Mouse (Mus musculus): ENCODE results near the gene H2-Eb2. TPM values are rescaled to one million over a fixed set of nuclear protein-coding genes. Genes with fewer than 3 reads are reported as not detected.

H2-Eb2 gene
- polyA plus RNA-seq, 1 experiment from 2014 or later: not detected

- H3K4me3 ChIP-seq (ENCODE audit: low read depth, low read length): no peak overlapping the region
- H3K36me3 ChIP-seq (ENCODE audit: control insufficient read depth, insufficient read depth, low read length): no peaks in the 10 kb centered on the region
- 14% methylated on average over 8 of the region's 8 CpGs for WGBS
- DNase-seq (ENCODE audit: low spot score): peak; percentile 95
- ATAC-seq (ENCODE audit: low FRiP score): peak; percentile 81; the same call in 1 of the 2 replicates
- H3K9ac ChIP-seq (ENCODE audit: low read depth, low read length): no peak overlapping the region
- H3K4me2 ChIP-seq (replicated peaks; ENCODE audit: low read depth, low read length): no peak overlapping the region
- no peaks in the 10 kb centered on the region for H3K9me3 ChIP-seq (ENCODE audit: control insufficient read depth, low read length)
- no peaks in the 10 kb centered on the region for H3K4me1 ChIP-seq (replicated peaks; ENCODE audit: control insufficient read depth, insufficient read depth, low read length)
- no peak overlapping the region for H3K27ac ChIP-seq (ENCODE audit: low read depth, low read length)
- no peaks in the 10 kb centered on the region; the same call in 1 of the 2 replicates for H3K27me3 ChIP-seq (ENCODE audit: control insufficient read depth, insufficient read depth, low read length)
Measured at GRCm38 (mm10) chr17:34291609-34292008, 33.9 kb upstream of the H2-Eb2 start.

DNA sequence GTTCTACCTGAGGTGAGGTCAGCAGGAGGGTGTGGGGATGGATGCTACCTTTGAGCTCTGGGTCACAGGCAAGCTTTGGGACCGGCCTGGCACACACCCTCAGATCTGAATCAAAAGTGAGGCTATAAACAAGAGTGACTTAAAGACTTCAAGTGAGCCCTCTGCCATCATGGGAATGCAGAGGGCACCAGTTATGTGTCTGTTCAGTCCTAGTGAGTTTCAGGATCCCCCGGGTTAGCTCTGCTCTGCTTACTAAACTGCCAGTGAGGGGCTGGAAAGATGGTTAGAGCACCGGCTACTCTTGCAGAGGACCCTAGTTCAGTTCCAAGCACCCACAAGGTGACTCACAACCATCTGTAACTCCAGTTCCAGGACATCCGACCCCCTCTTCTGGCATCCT lies 32.9 kb upstream of the H2-Eb2 start:
- no peak for ATAC-seq (ENCODE audit: low FRiP score)
- H3K9ac ChIP-seq (ENCODE audit: low read depth, low read length): no peak overlapping the region
- no peak overlapping the region for H3K27ac ChIP-seq (ENCODE audit: low read depth, low read length)
- H3K4me1 ChIP-seq (replicated peaks; ENCODE audit: control insufficient read depth, insufficient read depth, low read length): no peaks in the 10 kb centered on the region
- no peaks in the 10 kb centered on the region; the same call in 1 of the 2 replicates for H3K27me3 ChIP-seq (ENCODE audit: control insufficient read depth, insufficient read depth, low read length)
- no peak for DNase-seq (ENCODE audit: low spot score)
- no peaks in the 10 kb centered on the region for H3K36me3 ChIP-seq (ENCODE audit: control insufficient read depth, insufficient read depth, low read length)
- no peak overlapping the region for H3K4me3 ChIP-seq (ENCODE audit: low read depth, low read length)
- no peaks in the 10 kb centered on the region for H3K9me3 ChIP-seq (ENCODE audit: control insufficient read depth, low read length)
- H3K4me2 ChIP-seq (replicated peaks; ENCODE audit: low read depth, low read length): no peak overlapping the region
- 91% methylated on average over 4 of the region's 4 CpGs for WGBS

DNA sequence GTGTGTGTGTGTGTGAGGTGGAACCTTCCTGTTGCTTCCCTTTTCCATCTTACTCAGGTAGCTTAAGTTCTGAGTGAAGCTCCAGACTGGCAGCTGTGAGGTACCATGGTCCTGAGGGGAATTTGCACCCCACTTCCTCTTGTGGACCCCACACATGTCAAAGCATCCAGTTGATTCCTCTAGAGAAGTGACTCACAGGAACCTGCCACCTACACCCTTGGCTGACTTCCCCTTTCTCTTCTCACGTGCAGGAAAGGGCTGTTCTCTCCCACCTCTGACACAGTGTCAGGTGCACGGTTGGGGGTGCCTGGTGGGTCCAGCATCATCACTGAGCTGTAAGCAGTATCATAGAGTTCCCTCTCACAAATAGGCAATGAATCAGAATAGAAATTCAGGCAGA lies 31.9 kb upstream of the H2-Eb2 start:
- no peak overlapping the region for H3K4me3 ChIP-seq (ENCODE audit: low read depth, low read length)
- no peak for ATAC-seq (ENCODE audit: low FRiP score)
- H3K36me3 ChIP-seq (ENCODE audit: control insufficient read depth, insufficient read depth, low read length): no peaks in the 10 kb centered on the region
- WGBS: 58% methylated on average over 2 of the region's 2 CpGs
- no peaks in the 10 kb centered on the region for H3K9me3 ChIP-seq (ENCODE audit: control insufficient read depth, low read length)
- H3K4me1 ChIP-seq (replicated peaks; ENCODE audit: control insufficient read depth, insufficient read depth, low read length): no peaks in the 10 kb centered on the region
- no peak overlapping the region for H3K27ac ChIP-seq (ENCODE audit: low read depth, low read length)
- H3K27me3 ChIP-seq (ENCODE audit: control insufficient read depth, insufficient read depth, low read length): no peaks in the 10 kb centered on the region; the same call in 1 of the 2 replicates
- DNase-seq (ENCODE audit: low spot score): no peak
- H3K4me2 ChIP-seq (replicated peaks; ENCODE audit: low read depth, low read length): no peak overlapping the region
- H3K9ac ChIP-seq (ENCODE audit: low read depth, low read length): no peak overlapping the region

GRCm38 (mm10) chr17:34294249-34294648 lies 31.2 kb upstream of the H2-Eb2 start:
- no peaks in the 10 kb centered on the region for H3K4me1 ChIP-seq (replicated peaks; ENCODE audit: control insufficient read depth, insufficient read depth, low read length)
- WGBS: 82% methylated on average over 4 of the region's 4 CpGs
- H3K27me3 ChIP-seq (ENCODE audit: control insufficient read depth, insufficient read depth, low read length): no peaks in the 10 kb centered on the region; the same call in 1 of the 2 replicates

DNA sequence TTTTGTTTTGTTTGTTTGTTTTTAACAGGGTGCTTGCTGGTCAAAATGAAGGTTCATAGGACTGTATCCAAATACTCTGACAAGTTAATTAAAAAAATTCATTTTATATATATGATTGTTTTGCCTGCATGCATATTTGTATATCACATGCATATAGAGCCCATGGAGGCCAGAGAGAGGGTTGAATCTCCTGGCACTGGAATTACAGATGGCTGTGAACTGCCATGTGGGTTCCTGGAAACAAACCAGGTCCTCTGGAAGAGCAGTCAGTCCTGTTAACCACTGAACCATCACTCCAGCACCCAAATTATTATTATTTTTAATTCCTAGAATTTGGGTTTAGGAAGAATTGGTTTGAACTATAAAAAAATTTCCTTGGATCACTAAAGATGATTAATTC lies 30.2 kb upstream of the H2-Eb2 start:
- H3K36me3 ChIP-seq (ENCODE audit: control insufficient read depth, insufficient read depth, low read length): no peaks in the 10 kb centered on the region
- H3K9me3 ChIP-seq (ENCODE audit: control insufficient read depth, low read length): no peaks in the 10 kb centered on the region
- no peaks in the 10 kb centered on the region for H3K4me1 ChIP-seq (replicated peaks; ENCODE audit: control insufficient read depth, insufficient read depth, low read length)
- DNase-seq (ENCODE audit: low spot score): no peak
- H3K4me2 ChIP-seq (replicated peaks; ENCODE audit: low read depth, low read length): no peak overlapping the region
- no peak overlapping the region for H3K4me3 ChIP-seq (ENCODE audit: low read depth, low read length)
- H3K27me3 ChIP-seq (ENCODE audit: control insufficient read depth, insufficient read depth, low read length): no peaks in the 10 kb centered on the region; the same call in 1 of the 2 replicates
- H3K27ac ChIP-seq (ENCODE audit: low read depth, low read length): no peak overlapping the region
- no peak overlapping the region for H3K9ac ChIP-seq (ENCODE audit: low read depth, low read length)
- ATAC-seq (ENCODE audit: low FRiP score): no peak

More at GRCm38 (mm10) chr17:34294249-34294648, 31.2 kb upstream of the H2-Eb2 start:
- Histone ChIP-seq H3K4me3 (ENCODE audit: low read depth, low read length) (no peak overlapping the region), H3K9me3 (ENCODE audit: control insufficient read depth, low read length) (no peaks in the 10 kb centered on the region), H3K27ac (ENCODE audit: low read depth, low read length) (no peak overlapping the region), H3K4me2 (replicated peaks; ENCODE audit: low read depth, low read length) (no peak overlapping the region), H3K9ac (ENCODE audit: low read depth, low read length) (no peak overlapping the region), H3K36me3 (ENCODE audit: control insufficient read depth, insufficient read depth, low read length) (no peaks in the 10 kb centered on the region)
- no peak for ATAC-seq (ENCODE audit: low FRiP score)
- DNase-seq (ENCODE audit: low spot score): no peak

DNA sequence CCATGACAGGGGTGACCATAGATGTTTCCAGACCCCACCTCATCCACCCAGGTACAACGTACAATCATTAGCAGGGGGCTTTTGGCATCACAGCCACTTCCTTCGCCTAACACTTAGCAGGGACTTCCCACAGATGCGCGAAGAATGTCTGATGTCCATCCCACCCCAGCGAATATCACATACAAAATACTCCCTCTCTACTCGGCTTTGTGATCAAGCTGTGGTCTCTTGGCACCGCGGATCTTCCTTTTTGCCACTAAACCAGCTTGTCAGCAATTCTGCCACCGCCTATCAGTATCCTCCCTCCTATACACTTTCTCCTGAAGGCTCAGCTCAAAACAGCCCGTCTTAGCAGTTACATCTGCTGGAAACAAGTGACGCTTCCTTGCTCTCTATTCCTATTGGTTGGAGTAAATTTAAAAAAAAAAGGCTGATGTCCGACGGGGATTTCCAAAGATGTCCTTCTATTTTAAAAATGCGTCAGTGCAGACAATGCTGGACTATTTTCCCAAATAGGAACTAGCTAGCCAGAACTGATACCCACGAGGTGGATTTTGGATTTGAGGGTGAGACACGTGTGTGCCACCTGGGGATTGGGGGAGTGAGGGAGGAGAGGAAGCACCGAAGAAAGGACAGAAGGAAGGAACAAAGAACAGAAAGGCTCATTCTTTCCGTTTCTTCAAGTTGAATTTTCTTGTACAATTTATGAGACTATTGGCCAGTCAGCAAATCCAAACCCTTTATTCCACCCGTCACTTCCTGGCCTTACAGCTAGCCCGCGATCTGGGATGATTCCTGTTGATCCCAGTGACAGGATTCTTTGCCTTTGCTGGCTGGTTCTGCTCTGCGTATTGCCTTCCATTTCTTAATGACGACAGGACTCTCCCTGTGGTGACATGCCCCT lies 29.3 kb upstream of the H2-Eb2 start:
- H3K4me1 ChIP-seq (replicated peaks; ENCODE audit: control insufficient read depth, insufficient read depth, low read length): no peaks in the 10 kb centered on the region
- H3K27me3 ChIP-seq (ENCODE audit: control insufficient read depth, insufficient read depth, low read length): no peaks in the 10 kb centered on the region; the same call in 1 of the 2 replicates
- no peak for ATAC-seq (ENCODE audit: low FRiP score)
- 24% methylated on average over 23 of the region's 23 CpGs for WGBS
- H3K4me2 ChIP-seq (replicated peaks; ENCODE audit: low read depth, low read length): peak overlapping the region; percentile 33
- no peaks in the 10 kb centered on the region for H3K36me3 ChIP-seq (ENCODE audit: control insufficient read depth, insufficient read depth, low read length)
- DNase-seq (ENCODE audit: low spot score): peak; percentile 83
- H3K9ac ChIP-seq (ENCODE audit: low read depth, low read length): no peak overlapping the region
- peak overlapping the region; percentile 31 for H3K4me3 ChIP-seq (ENCODE audit: low read depth, low read length)
- no peak overlapping the region for H3K27ac ChIP-seq (ENCODE audit: low read depth, low read length)
- no peaks in the 10 kb centered on the region for H3K9me3 ChIP-seq (ENCODE audit: control insufficient read depth, low read length)

- no peaks in the 10 kb centered on the region for H3K4me1 ChIP-seq (replicated peaks; ENCODE audit: control insufficient read depth, insufficient read depth, low read length)
- H3K9ac ChIP-seq (ENCODE audit: low read depth, low read length): no peak overlapping the region
- H3K9me3 ChIP-seq (ENCODE audit: control insufficient read depth, low read length): no peaks in the 10 kb centered on the region
- H3K4me3 ChIP-seq (ENCODE audit: low read depth, low read length): no peak overlapping the region
- ATAC-seq (ENCODE audit: low FRiP score): no peak
- no peak for DNase-seq (ENCODE audit: low spot score)
- H3K4me2 ChIP-seq (replicated peaks; ENCODE audit: low read depth, low read length): no peak overlapping the region
- no peak overlapping the region for H3K27ac ChIP-seq (ENCODE audit: low read depth, low read length)
- H3K27me3 ChIP-seq (ENCODE audit: control insufficient read depth, insufficient read depth, low read length): no peaks in the 10 kb centered on the region
- 61% methylated on average over 3 of the region's 3 CpGs for WGBS
- H3K36me3 ChIP-seq (ENCODE audit: control insufficient read depth, insufficient read depth, low read length): no peaks in the 10 kb centered on the region
Measured at GRCm38 (mm10) chr17:34299356-34299755, 26.1 kb upstream of the H2-Eb2 start.

GRCm38 (mm10) chr17:34300071-34300470 lies 25.4 kb upstream of the H2-Eb2 start:
- Histone ChIP-seq H3K9me3 (ENCODE audit: control insufficient read depth, low read length) (no peaks in the 10 kb centered on the region), H3K9ac (ENCODE audit: low read depth, low read length) (no peak overlapping the region), H3K4me3 (ENCODE audit: low read depth, low read length) (no peak overlapping the region), H3K4me1 (replicated peaks; ENCODE audit: control insufficient read depth, insufficient read depth, low read length) (no peaks in the 10 kb centered on the region), H3K27ac (ENCODE audit: low read depth, low read length) (no peak overlapping the region), H3K4me2 (replicated peaks; ENCODE audit: low read depth, low read length) (no peak overlapping the region), H3K27me3 (ENCODE audit: control insufficient read depth, insufficient read depth, low read length) (no peaks in the 10 kb centered on the region), H3K36me3 (ENCODE audit: control insufficient read depth, insufficient read depth, low read length) (no peaks in the 10 kb centered on the region)
- ATAC-seq (ENCODE audit: low FRiP score) (no peak), DNase-seq (ENCODE audit: low spot score) (no peak)
- 91% methylated on average over 8 of the region's 8 CpGs for WGBS

All from hindbrain, embryonic 11.5 days (tissue).